Mouse (Mus musculus) naive thymus-derived CD4-positive, alpha-beta T cell, adult 2 months (primary cell): ENCODE measurements around the gene Camk1.
"Not testable (repeated sequence)": the region's sequence is repeated elsewhere in the genome, so short reads cannot be mapped to it uniquely, and the experiment has no call there.

Experiments used
- DNase-seq: peaks from one replicate; pipeline ENCODE4 v3.0.0-alpha.2; 2011; ENCODE audit warnings: low read depth

The Camk1 gene

DNA sequence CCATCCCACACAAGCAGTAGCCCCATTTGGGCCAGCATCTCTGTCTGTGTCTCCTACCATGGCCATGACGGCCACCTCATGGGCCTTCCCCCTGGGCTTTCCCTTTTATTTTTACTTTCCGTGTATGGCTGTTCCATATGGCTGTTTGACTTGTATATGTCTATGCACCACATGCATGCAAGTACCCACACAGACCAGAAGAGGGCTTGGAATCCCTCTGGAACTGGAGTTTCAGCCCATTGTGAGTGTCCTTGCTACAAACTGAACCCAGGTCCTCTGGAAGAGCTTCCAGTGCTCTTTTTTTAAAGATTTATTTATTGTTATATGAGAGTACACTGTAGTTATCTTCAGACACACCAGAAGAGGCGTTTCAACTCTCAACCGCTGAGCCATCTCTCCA lies 17.7 kb upstream of the Camk1 start:
- no peak for DNase-seq

DNA sequence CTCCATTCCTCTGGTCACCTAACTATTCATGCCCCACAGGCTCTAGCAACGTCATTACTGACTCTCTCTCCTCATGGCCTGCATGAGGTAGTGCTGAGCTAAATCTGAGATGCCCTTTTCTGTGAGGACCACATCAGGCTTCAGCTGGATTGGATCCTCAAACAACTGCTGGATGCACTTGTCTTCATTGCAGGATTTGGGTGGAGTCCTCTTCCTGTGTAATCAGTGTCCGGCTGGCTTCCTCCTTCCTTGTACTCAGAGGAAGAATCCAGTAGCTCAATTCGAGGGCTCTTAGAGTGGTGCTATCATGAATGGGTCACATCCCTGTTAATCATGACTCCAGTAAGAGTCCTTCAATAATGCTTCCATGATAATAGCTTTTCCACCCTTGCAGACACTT lies 9.9 kb upstream of the Camk1 start:
- no peak for DNase-seq

DNA sequence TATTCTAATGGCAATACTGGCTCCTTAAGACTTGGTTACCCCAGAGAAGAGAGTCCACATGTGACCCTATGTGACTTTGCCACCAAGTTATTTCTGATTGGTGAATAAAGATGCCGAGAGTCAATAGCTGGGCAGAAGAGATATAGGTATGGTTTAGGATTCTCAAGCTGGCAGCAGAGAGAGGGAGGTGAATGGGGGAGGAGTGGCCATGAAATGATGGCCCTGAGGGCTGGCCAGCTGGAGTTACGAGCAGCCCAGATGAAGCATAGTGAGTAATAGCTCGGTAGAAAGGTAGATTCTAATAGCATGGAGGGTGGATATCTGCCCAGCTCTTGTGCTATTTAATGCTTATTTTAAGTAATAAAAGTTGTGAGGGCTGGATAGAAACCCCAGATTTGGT lies 9.0 kb upstream of the Camk1 start:
- DNase-seq = no peak

DNA sequence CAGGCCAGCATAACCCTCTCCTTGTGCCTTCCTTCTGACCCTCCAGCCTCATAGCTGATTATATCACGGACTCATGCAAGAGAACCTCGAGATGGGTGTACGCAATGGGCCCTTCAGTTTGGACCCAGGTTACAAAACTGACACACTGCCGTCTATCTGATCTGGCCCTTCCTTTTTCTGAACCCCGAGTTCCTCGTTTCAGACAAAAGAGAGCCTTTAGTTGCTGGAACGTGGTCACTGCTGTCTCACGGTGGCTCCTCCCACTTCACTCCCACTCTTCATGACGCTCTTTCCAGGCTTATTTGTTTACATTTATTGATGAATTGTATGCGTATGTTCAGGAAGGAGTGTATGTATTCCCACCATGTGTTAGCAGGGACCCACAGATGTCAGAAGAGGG lies 7.9 kb upstream of the Camk1 start:
- DNase-seq = no peak

DNA sequence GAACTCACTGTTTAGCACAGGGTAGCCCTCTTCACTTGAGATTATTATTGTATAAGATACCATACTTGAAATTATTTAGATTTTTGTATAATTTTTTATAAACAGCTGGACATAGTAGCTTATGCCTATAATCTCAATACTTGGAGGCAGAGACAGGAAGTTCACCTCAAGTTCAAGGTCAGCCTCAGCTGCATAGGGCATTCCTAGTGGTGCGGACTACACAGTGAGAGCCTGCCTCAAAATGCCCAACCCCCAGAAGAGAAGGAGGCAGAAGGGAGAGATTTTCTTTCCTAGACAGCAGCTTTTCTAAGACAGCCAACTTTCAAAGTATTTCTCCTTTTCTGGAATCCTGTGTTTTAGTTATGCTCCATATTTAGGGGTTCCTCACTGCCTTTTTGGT lies 7.4 kb upstream of the Camk1 start:
- no peak for DNase-seq

DNA sequence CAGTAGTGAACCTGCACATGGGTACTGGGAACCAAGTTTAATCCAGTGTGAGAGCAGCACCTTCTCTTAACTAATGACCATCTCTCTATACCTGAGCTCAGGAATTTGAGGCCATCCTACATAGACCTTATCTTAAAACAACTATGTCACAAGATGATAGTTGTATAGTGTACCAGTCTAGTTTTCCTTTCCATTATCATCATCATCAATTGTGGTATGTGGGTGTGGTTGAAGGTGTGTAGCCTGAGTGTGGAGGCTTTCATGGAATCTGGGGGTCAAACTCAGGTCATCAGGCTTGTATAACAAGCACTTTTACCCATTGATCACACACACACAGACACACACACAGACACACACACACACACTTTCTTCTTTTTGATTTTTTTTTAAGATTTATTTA lies 6.8 kb upstream of the Camk1 start:
- DNase-seq = no peak

DNA sequence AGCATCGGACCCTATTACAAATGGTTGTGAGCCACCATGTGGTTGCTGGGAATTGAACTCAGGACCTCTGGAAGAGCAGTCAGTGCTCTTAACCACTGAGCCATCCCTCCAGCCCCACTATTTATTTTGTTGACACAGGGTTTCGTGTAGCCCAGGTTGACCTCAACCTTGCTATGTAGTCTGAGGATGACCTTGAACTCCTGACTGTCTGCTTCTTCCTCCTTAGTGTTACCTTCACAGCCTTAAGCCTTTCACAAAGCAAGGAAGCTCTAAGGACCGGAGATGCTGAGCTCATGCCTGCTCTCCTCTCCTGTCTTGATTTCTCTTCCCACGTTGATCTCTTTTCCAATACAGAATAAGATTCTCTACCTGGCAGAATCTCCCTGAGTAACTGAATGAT lies 3.1 kb upstream of the Camk1 start:
- no peak for DNase-seq

DNA sequence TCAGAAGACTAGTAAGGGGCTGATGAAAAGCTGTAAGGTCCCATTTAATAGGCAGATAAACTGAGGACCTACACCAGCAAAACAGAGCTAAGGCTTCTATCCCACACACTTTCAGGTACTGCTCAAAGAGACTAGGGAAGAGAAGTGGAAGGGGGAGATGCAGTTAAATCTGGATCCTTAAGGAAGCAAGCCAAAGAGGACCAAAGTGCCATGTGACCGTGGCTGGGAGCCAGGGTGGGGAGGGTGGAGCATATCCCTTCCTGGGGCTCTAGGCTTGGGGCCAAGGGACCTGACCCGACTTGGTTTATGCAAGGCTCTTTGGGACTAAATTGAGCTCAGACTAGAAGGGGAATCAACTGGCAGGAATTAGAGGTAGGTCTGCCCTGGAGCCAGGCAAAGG lies 537 bp upstream of the Camk1 start:
- no peak for DNase-seq

DNA sequence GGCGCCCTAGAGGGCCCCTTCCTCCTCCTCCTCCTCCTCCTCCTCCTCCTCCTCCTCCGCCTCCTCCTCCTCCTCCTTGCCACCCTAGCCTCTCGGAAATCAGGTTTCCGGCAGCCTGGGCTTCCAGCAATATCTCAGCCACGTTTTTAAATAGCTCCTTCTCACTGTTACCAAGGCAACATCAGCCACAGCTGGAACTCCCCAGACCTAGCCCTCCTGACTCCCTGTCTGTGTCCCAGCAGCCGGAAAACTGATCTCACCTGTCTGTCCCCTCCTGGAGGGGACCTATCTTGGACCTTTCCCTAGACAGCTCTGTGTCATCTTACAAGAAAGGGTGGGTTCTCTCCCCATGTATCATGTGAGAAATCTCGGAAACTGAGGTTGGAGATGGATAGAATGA lies 1.5 kb downstream of the Camk1 start:
- no peak for DNase-seq

DNA sequence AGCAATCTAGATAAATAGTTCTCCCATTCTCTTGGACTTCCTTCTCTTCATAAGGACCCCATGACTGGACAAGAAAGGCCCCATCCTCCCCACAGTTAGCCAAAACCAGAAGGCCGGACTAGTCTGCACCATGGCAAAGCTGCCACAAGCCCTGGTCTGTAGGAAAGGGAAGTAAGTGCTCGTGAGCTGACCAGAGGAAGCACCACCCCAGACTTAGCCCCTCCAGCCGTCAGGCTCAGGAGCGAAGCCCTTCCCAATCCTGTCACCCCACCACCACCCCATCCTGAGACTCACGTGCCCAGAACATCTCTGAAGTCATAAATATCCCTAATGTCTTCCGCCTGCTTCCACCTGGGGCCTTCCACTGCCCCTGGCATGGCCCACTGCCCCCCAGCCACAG lies 2.2 kb downstream of the Camk1 start:
- DNase-seq = no peak

DNA sequence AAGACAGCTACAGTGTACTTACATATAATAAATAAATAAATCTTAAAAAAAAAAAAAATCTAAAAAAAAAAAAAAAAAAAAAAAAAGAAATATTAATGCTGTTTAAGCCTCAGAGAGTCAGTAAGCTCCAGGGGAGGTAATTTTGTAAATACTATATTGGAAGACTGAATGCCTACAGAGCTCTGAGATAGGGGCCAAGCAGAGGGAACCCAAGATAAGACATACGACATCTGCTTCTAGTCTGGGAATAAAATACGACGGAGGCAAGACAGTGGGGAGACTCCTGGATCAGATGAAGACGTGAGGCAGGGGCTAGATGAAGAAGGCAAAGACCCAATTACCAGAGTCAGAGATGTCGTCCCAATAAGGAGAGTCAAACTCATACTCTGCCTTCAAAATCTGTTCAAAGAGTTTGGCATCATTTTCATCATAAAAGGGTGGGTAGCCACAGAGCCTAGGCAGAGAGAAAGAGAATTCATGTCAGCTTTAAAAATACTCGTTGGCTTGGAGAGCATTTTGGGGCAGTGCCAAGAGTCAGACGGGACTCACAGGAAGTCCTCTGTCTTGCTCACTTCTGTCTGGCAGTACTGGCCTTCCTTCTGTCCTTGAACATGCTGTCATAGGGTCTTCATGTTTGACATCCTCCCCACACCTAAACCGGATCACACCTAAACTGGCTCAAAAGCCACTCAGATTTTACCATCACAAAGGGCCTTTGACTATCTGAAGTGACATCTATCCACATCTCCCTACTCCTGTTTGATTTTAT lies 6.7 kb downstream of the Camk1 start:
- DNase-seq = no peak

DNA sequence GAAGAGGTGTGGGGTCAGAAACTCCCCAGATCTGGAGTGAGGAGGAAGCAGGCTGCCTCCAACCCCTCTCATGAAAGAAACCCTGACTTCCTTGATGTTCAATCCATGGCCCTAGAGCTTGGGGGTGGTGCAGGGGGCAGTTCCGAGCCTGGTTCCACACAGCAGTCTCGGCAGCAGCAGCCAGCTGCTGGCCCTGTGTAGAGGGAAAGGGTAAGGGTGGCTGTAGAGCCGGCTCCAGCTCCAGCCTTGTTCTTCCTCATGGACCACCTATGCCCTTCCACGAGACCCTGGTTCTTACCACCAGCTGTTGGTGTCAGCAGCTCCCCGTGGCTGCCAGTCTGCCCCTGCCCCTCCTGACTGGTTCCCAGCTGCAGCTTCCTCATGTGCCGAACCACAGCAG lies 9.6 kb downstream of the Camk1 start:
- DNase-seq = no peak

DNA sequence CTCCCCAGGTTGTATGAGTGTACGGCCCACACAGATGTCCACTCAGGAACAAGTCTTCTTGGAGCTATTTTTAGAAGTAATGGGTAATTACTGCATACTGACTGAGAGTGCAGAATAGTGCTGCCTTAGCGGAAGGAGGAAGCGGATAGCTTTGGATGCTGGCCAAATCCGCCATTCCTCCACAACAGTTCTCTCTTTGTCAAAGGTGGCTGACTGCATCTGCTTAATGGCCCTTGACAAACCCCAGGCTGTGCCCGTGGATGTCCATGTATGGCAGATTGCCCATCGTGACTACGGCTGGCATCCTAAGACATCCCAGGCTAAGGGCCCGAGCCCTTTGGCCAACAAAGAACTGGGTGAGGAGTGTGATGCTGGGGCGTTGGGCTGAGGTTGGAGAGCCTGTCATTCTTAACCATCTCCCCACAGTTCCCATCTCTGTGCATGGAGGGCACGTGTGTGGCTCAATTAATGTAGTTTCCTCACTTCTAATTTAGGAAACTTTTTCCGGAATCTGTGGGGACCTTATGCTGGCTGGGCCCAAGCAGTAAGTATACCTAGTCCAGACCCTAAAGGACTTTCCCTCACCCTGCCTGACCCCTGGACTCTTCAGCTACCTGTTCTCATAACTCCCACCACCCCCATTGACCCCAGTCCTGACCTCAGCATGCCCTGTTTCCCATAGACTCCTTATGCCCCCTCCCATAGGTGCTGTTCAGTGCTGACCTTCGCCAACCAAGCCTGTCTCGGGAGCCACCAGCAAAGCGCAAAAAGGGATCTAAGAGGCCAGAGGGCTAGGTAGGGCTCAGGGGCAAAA lies 10.4 kb downstream of the Camk1 start:
- no peak for DNase-seq

DNA sequence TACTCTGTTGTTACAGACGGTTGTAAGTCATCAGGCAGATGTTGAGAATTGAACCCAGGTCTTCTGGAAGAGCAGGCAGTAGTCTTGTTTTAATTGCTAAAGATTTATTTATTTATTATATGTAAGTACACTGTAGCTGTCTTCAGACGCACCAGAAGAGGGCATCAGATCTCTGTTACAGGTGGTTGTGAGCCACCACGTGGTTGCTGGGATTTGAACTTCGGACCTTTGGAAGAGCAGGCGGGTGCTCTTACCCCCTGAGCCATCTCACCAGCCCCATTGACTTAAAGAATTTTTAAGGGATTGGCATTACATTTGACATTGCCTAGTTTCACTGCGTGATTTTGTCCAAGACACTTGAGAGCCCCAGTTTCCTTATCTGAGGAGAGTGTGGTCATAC lies 11.1 kb downstream of the Camk1 start:
- not testable (repeated sequence) for DNase-seq

DNA sequence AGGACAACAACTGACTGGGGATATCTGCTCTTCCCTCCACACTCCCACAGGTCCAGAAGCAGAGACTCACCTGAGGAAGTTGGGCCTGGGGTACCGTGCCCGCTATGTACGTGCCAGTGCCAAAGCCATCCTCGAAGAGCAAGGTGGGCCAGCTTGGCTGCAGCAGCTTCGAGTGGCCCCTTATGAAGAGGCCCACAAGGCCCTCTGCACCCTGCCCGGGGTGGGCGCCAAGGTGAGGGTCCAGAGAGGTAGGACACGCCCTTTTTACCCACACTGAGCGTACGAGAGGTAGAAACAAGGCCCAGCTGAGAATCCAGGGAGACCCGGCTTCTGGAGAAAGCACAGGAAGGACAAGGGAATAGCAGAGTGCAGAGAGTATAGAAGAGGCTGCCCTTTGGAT lies 12.1 kb downstream of the Camk1 start:
- DNase-seq = no peak

DNA sequence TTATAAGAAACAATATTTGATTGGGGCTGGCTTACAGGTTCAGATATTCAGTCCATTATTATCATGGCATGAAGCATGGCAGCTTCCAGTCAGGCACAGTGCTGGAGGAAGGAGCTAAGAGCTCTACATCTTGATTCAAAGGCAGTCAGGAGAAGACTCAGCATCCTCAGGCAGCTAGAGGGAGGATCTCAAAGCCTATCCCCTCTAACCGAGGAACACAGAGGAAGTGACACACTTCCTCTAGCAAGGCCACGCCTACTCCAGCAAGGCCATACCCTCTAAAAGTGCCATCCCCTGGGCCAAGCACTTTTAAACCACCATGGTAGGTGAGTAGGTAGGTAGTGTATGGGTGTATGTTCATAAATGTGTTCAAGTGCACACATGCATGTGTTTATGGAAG lies 13.2 kb downstream of the Camk1 start:
- DNase-seq = peak; percentile 57

DNA sequence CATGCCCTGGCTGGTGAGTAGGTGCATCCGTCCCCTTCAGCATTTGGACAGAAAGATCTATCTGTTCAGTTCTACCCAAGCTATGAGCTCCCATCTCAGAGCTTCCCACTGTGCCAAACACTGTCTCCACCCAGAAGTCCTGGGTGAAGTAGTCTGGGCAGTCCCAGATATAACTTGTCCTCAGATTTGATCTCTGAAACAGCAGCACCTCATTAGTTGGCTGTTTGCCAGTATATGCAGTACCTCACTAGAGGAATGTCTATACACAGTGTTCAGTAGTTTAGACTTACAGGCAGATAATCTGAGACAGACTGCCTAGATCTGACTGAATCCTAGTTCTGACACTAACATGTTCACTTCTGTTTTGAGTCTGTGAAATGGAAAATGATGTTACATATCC lies 14.4 kb downstream of the Camk1 start:
- no peak for DNase-seq

DNA sequence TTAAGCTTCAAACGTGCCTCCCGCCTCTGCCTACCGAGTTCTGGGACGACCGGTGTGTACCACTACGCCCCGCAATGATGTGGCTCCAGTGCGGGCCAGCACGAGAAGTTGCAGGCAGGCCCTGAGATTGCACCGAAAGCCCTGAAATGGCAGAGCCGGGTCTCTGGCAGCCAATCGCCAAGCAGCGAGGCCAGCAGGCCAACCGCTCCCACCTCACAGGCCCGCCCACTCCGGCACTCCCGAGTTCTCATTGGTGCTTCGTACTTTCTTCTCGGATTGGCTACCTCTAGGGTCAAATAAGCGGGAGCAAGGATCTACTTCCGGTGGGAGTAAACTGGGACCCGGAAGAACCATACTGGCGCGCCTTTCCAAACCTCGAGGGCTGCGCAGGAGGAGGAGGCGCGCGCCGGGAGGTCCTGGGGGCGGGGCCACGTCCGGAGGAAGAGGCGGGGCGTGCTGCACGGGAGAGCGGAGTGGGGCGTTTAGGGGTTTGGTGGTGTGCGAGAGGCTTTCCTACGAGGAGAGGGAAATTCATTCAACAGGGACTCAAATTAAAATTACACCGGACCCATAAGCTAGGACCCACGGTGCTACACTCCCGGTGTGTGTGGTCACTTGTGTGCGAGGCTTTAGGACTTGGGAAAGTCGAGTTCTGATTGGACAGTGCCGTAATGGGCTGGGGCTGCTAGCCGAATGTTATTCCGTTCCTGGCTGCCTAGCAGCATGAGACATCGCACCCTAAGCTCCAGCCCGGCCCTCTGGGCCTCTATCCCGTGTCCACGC lies 17.1 kb downstream of the Camk1 start, which contains the start of gene Ogg1:
Gene Ogg1 (plus strand): TSS at position 440 of the 783 bp plus-strand sequence.
- peak; percentile 97 for DNase-seq

DNA sequence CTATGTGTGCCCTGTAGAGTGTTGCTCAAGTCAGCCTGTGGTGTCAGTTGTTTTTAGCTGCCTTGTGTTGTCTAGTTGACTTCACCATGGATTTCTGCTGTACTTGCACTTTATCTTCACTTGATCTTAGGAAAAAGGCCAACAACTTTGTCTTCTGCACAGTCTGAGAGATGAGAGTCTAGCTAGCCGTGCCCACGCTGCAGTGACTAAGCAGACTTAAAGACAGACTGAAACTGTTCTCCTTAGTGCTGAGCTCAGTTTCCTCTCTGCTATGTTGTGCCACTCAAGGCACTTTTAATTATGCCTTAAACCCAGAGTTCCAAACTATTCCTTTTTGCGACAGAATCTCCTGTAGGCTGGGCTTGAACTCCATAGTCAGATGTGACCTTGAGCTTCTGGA lies 27.8 kb downstream of the Camk1 start:
- DNase-seq = no peak

DNA sequence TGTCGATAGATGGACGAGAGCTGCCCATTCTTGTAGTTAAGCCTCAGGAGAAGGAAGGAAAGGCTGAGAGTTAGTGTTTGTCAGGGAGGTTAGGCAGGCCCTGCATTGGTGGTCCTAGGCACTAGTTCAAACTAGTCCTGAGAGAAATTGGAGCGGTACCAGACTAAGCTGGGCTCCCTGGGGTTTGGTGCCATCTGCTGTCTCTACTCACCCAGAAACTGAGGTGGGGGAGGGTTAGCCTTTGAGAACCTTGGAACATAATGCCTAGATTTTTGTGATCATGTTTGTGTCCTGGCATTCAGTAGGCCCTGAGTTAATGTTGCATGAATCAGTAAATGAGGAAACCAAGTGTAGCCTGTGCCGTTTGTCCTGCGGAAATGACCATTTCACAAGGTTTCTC lies 35.6 kb downstream of the Camk1 start:
- DNase-seq = peak; percentile 55

DNA sequence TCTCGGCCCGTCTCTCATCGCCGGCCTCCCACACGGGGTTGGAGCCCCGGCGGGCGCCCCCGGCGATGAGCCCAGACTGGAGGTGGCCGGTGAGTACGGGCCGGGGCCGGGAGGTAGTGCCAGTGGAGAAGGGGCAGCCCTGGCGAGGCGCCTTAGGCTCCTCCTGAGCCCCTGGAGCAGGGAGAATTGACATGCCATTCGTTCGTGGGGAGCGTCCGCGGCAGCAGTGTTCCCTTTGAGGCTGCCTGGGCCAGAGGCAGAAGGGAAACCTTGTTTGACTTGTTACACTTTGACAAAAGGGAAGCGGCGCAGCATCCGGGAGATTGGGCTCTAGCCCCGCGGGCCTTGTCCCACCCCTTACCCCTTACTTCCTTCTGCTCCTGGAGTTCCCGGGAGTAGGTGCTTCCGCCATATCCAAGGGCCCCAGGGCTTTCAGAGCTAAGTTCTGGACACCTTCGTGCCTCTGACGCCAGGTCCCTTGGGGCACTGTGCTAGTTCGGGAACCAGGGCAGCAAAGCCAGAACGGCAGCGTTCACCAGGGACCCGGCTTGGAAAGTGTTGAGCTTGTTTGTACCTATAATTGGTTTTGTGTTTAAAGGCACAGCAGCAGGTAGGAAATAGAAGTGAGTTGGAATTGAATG lies 36.2 kb downstream of the Camk1 start:
- peak; percentile 64 for DNase-seq

DNA sequence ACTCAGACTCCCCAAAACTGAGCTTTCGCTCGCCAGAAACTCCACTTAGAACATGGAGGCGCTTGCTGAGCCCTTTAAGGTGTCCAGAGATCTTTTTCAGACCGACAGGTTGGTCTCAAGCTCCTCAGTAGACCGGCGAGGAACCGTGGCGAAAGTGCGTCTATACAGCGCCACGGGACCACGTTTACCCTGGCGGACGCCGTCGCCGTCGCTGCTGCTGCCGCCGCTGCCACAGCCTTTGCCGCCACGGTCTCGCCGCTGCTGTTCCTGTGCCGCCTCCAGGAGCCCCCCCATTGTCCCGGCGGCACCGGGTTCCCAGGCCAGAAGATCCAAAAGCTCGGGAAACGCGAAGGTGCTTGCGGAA lies 36.8 kb downstream of the Camk1 start, which contains the start of gene Brpf1:
Gene Brpf1 (plus strand): TSS at position 152 of the 364 bp plus-strand sequence.
- no peak for DNase-seq
